ENCODE assay signal across 8 mouse cellular contexts in genomic region chr4:87140901-87141300, GRCm38 (mm10).
A peak's percentile ranks its signal among the peaks of the same experiment; 100 is the strongest.
DNase-seq lines count a peak whose midpoint lies in the region; ATAC-seq lines count a peak whose summit lies in the region.
"Had no signal": no experiment of that assay in that cellular context is flagged by ENCODE, and none has a peak within 500 bp of the region (broad histone marks: within the 10 kb centered on the region; RNA-seq: fewer than 3 reads in every experiment).

No protein-coding gene starts in this region.

- H3K4me3 ChIP-seq in hindbrain, embryonic 15.5 days: no peak overlapping the region
- no peak overlapping the region for H3K4me3 ChIP-seq in hindbrain, embryonic 12.5 days
- H3K4me3 ChIP-seq: kidney, embryonic 15.5 days had no signal

- no peak overlapping the region for H3K4me2 ChIP-seq in hindbrain, embryonic 15.5 days
- H3K4me2 ChIP-seq in hindbrain, embryonic 12.5 days (replicated peaks): no peak overlapping the region
- H3K4me2 ChIP-seq: kidney, embryonic 15.5 days had no signal

- H3K27ac ChIP-seq in hindbrain, embryonic 15.5 days (replicated peaks): no peak overlapping the region
- H3K27ac ChIP-seq in hindbrain, embryonic 12.5 days: no peak overlapping the region
- H3K27ac ChIP-seq: kidney, embryonic 15.5 days had no signal

- no peaks in the 10 kb centered on the region for H3K9me3 ChIP-seq in hindbrain, embryonic 15.5 days
- no peaks in the 10 kb centered on the region for H3K9me3 ChIP-seq in hindbrain, embryonic 12.5 days (replicated peaks)
- H3K9me3 ChIP-seq: kidney, embryonic 15.5 days had no signal

- no peaks in the 10 kb centered on the region for H3K36me3 ChIP-seq in hindbrain, embryonic 15.5 days
- H3K36me3 ChIP-seq in hindbrain, embryonic 12.5 days: no peaks in the 10 kb centered on the region
- H3K36me3 ChIP-seq: kidney, embryonic 15.5 days had no signal

- 51% methylated on average over 3 of the region's 3 CpGs for WGBS in hindbrain, embryonic 15.5 days
- WGBS in hindbrain, embryonic 12.5 days: 74% methylated on average over 3 of the region's 3 CpGs

- peak; percentile 61; the same call in 1 of the 2 replicates for ATAC-seq in hindbrain, embryonic 15.5 days (ENCODE audit: low FRiP score, low read depth)
- ATAC-seq in hindbrain, embryonic 12.5 days (ENCODE audit: low FRiP score): no peak
- no peak for ATAC-seq in inflammation-experienced regulatory T-cells, adult 6 months

- no peak overlapping the region for H3K9ac ChIP-seq in hindbrain, embryonic 15.5 days
- no peak overlapping the region for H3K9ac ChIP-seq in hindbrain, embryonic 12.5 days
- H3K9ac ChIP-seq: kidney, embryonic 15.5 days had no signal

- H3K4me1 ChIP-seq in hindbrain, embryonic 15.5 days (replicated peaks): peaks cover 13% of the 10 kb centered on the region
- H3K4me1 ChIP-seq in hindbrain, embryonic 12.5 days: no peaks in the 10 kb centered on the region
- H3K4me1 ChIP-seq: kidney, embryonic 15.5 days had no signal

- H3K27me3 ChIP-seq in hindbrain, embryonic 15.5 days: no peaks in the 10 kb centered on the region
- no peaks in the 10 kb centered on the region for H3K27me3 ChIP-seq in hindbrain, embryonic 12.5 days
- H3K27me3 ChIP-seq: kidney, embryonic 15.5 days had no signal

- peak; percentile 10 to 13 for DNase-seq in adrenal gland, postnatal 36 days
- peak; percentile 16 for DNase-seq in cerebellum, adult 9-11 months
- peak; percentile 38 for DNase-seq in left cerebral cortex, adult 11 months (ENCODE audit: low spot score)
- no peak for DNase-seq in thymus, postnatal 0 days (ENCODE audit: low spot score)
